Mouse (Mus musculus) kidney, adult 10 weeks (tissue): Measurements from ENCODE around the gene Uhrf1. TPM values are rescaled to one million over a fixed set of nuclear protein-coding genes. Genes with fewer than 3 reads are reported as not detected.

ENCODE experiments used
- polyA plus RNA-seq: library from polyadenylated mRNA; stranded (reverse); fragments of 350-450 nt; fragmentation: Illumina TruSeq; extraction: RNeasy Lipid Tissue Mini Kit (QIAGEN cat#74804); gene quantifications from one replicate; pipeline ENCODE4 v1.2.3, GENCODE M21; 2014; ENCODE audit warnings: low read depth, low replicate concordance

Uhrf1 gene
- 0.36 TPM for polyA plus RNA-seq

DNA sequence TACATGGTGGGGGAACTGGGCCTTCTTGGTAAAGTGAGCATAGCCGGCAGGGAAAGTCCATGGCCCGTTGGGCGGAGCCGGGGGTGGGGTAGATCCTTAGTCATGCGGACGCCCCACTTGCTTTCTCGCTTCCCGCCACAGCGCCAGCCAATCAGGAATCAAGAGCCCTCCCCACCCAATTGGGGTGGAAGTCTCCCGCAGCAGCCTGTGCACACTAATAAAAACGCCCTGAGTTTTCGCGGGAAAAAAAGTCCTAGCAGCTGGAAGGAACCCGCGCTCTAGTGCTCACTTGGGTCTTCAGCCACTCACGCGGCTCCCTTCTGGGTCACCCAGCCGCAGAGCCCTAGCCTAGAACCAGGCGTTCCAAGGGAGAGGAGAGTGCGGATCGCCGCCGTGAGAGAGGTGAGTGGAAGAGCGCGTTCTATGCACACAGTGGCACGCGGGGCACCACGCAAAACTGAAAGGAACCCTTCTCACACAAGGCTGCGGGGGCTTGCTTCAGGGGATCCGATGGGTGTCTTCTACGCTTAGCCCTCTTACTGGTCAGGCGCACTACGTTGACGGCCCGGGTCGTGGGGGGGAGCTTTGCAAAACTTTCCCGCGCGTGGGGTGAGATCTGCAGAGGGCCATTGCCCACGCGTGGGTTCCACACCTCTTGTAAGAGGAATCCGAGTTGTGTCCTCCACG, at the start of gene Uhrf1:
Gene Uhrf1, plus strand, starts transcription at position 162 of the 687 bp plus-strand sequence.

DNA sequence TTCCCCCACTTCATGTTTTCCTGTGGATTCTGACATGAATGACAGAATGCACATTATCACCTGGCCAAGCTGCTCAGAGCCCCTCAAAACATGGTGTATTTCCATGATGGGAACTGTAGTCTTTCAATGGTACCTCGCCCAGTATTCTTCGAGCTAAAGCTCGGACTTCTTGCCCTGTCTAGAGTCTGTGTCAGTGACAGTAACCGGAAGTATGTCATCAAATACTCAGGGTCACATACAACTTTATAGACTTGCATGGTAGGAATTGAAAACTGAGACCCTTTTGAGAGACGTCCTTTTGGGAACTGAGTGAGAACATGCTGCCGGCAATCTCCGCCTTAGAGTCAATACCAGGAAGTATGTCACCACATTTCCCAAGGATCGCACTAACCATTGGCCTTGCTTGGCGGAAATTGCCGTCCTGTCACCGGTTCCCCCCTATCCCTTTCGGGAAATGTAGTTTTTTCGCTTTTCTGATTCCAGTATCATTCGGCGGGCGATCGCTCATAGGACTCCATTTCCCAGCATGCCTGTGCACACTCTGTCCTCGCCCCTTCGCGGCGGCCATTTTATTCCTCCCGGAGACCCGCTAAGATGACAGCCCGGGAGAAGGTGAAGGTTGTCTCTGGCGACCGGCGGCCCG, 46.8 kb upstream of the Uhrf1 start, which contains the start of gene Fem1a:
Gene Fem1a, plus strand, starts transcription at position 572 of the 643 bp plus-strand sequence.

DNA sequence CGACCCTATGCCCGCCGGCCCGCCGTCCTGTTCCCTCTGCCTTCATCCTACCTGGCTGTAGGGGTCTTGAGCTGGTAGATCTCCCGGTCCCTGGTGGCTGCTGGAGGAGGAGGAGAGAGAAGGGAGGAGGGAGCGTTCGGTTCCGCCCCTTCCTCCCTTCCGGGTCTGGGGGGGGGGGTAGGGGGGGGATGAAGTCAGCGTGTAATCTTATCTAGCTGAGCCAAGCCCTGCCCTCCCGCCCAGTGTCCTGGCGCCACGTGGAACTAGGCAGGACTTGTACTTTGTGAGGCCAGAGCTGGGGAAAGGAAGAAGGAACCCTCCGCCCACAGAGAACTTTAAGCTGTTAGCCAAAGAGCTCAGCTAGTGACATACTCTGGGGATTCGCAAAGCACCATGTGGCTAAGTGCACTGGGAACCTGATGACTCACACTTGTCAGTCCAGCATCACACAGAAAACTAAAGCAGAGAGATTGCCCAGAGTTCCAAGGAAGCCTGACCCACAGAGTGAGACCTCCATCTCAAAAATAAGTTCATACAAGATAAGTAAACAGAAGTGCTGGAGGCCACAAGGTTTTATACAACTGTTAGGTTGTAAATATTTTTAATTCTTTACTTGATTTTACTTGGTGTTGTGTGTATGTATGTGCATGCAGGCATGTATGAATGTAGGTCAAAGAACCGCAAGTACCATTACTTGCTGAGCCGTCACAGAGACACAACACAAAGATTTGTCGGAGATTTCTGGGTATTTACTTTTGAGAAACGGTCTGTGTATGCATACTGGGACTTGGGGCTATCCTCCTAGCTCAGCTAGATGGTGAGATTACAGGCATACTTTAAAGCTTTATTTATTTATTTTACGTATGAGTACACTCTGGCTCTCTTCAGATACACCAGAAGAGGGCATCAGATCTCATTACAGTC, 26.2 kb upstream of the Uhrf1 start, which contains the start of gene Ticam1:
Gene Ticam1, minus strand, starts transcription at position 144 of the 924 bp plus-strand sequence.

DNA sequence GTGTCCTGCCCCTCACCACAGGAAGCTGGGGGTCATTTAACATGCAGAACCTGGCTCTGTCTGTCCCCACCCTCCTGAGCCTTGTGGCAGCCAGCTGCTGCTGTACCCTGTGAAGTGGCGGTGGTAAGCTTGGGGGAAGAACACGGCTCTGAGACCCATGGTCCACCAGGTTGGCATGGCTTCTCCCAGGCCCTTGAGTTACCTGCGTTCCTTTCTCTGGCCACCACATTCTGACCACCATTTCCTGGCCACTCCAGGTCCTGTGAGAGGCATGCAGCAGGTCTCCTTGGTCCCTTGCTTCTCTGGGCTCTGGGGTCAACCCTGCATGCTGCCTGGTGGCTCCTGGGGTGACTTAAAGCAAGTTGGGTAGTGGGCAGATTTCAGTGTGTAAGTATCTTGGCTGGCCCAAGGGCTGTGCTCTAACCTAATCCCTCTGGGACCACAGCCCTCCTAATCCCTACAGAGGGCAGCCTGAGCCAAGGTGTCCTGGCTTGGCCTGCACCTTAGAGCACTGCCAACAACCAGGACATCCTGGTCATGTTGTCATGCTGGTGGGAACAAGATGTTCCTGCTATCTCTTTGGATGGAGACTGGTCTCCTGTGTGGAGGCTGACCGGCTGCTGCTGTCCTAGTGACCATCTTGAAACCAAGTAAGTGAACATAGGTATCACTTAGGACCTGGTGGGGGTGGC, 10.4 kb upstream of the Uhrf1 start, which contains the start of gene Plin3:
Gene Plin3, minus strand, starts transcription at position 343 of the 692 bp plus-strand sequence.

DNA sequence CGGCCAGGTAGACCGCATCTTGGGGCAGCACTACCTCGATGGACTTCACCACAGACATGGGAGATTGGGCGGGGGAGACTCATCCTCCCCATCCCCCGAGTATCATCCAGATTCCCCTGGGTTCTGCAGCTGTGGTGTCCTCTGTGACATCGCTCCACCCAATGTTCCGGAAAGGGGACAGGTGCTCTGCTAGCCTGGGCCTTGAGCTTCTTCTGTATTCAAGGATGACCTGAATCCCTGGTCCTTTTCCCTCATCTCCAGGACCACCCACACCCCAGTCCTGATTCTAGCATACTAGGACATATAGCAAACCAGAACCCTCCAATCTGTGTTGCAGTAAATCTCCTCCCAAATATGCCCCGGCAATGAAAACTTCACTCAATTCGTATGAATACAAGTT, 2.9 kb upstream of the Uhrf1 start, which contains the start of gene Arrdc5:
Gene Arrdc5, minus strand, starts transcription at position 101 of the 400 bp plus-strand sequence.

DNA sequence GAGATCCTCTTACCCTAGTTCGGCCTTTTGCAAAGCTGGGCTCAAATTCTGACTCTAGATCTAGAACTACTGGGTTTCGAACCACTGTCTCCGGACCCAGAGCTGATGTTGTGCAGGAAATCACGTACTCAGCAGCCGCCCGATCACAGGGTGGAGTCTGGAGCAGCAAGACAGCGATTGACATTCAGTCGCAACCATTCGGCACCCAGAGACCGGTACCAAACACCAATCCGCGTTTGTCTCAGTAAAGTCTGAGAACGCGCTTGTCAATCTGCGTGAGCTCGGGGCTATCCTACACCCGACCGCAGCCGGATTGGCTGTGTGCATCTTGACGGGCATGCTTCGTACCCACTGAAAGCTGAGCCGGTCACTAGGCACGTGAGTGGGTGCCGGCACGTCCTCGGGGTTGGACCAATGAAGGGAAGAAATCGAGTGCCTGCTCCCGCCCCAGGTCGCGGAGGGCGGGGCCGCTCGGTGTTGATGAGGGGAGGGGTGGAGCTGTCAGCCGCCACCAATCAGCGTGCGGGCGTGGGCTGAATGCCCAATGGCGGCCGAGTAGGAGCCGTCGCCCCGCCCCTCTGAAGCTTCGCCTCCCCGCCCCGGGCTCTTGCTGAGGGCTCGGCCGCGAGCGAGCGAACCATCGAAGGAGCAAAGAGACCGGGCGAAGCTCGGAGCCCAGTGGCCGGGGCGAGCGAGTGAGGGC, 22.5 kb downstream of the Uhrf1 start, which contains the start of gene Kdm4b:
Gene Kdm4b, plus strand, starts transcription at position 613 of the 703 bp plus-strand sequence.

Other genes with a start within 250 kb of the Uhrf1 start
- gene Ubxn6, start 228.3 kb upstream of the Uhrf1 start, polyA plus RNA-seq: 14.1 TPM
- 1.5 TPM for gene Hdgfl2, start 223.7 kb upstream of the Uhrf1 start, polyA plus RNA-seq
- gene Plin4, start 193.5 kb upstream of the Uhrf1 start, polyA plus RNA-seq: 0.20 TPM
- gene Plin5, start 185.7 kb upstream of the Uhrf1 start, polyA plus RNA-seq: 0.89 TPM
- not detected for gene Lrg1, start 181.3 kb upstream of the Uhrf1 start, polyA plus RNA-seq
- not detected for gene Sema6b, start 163.0 kb upstream of the Uhrf1 start, polyA plus RNA-seq
- gene Tnfaip8l1, start 140.8 kb upstream of the Uhrf1 start, polyA plus RNA-seq: 0.49 TPM
- gene Mydgf, start 119.4 kb upstream of the Uhrf1 start, polyA plus RNA-seq: 9.2 TPM
- gene Dpp9, start 84.4 kb upstream of the Uhrf1 start, polyA plus RNA-seq: 0.24 TPM
- 3.1 TPM for gene Fem1a, start 46.5 kb upstream of the Uhrf1 start, polyA plus RNA-seq
- gene Ticam1, start 26.5 kb upstream of the Uhrf1 start, polyA plus RNA-seq: 0.20 TPM
- 13.9 TPM for gene Plin3, start 10.4 kb upstream of the Uhrf1 start, polyA plus RNA-seq
- not detected for gene Arrdc5, start 3.0 kb upstream of the Uhrf1 start, polyA plus RNA-seq
- gene Kdm4b, start 22.7 kb downstream of the Uhrf1 start, polyA plus RNA-seq: 1.1 TPM
- 0.16 TPM for gene Ptprs, start 173.2 kb downstream of the Uhrf1 start, polyA plus RNA-seq
- gene Znrf4, start 209.1 kb downstream of the Uhrf1 start, polyA plus RNA-seq: not detected